Mouse (Mus musculus): ENCODE data around the gene Ltbp3. TPM values are rescaled to one million over a fixed set of nuclear protein-coding genes. Genes with fewer than 3 reads are reported as not detected.

The Ltbp3 gene
- polyA plus RNA-seq, 1 experiment, result 136 TPM

GRCm38 (mm10) chr19:5745756-5746710 lies 5.3 kb downstream of the Ltbp3 start:
- H3K4me1 ChIP-seq (ENCODE audit: control insufficient read depth, insufficient read depth, low read length), result peaks cover 32% of the 10 kb centered on the region
- no peak overlapping the region for H3K4me3 ChIP-seq (ENCODE audit: insufficient read depth, low read length)
- TF ChIP-seq POLR2A (IDR thresholded peaks at IDR 0.05; ENCODE audit: low read depth, low read length) (no peak), CTCF (IDR thresholded peaks at IDR 0.05; ENCODE audit: borderline replicate concordance, insufficient read depth, low read length) (no peak)
- H3K27ac ChIP-seq (ENCODE audit: insufficient read depth, low read length), result no peak overlapping the region

- TF ChIP-seq POLR2A (IDR thresholded peaks at IDR 0.05; ENCODE audit: low read depth, low read length), result no peak
- no peak for TF ChIP-seq CTCF (IDR thresholded peaks at IDR 0.05; ENCODE audit: borderline replicate concordance, insufficient read depth, low read length)
- Histone ChIP-seq H3K4me3 (ENCODE audit: insufficient read depth, low read length) (no peak overlapping the region), H3K27ac (ENCODE audit: insufficient read depth, low read length) (no peak overlapping the region), H3K4me1 (ENCODE audit: control insufficient read depth, insufficient read depth, low read length) (peaks cover 32% of the 10 kb centered on the region)
Observed at GRCm38 (mm10) chr19:5746907-5747363, 6.2 kb downstream of the Ltbp3 start.

GRCm38 (mm10) chr19:5749476-5749875 lies 8.8 kb downstream of the Ltbp3 start:
- H3K4me3 ChIP-seq (ENCODE audit: insufficient read depth, low read length), result no peak overlapping the region
- H3K4me1 ChIP-seq (ENCODE audit: control insufficient read depth, insufficient read depth, low read length), result peaks cover 23% of the 10 kb centered on the region
- 0 out of 2 replicates have a peak overlapping the region, but pooled peaks have one; percentile 21 for H3K27ac ChIP-seq (ENCODE audit: insufficient read depth, low read length)
- TF ChIP-seq CTCF (IDR thresholded peaks at IDR 0.05; ENCODE audit: borderline replicate concordance, insufficient read depth, low read length) (no peak), POLR2A (IDR thresholded peaks at IDR 0.05; ENCODE audit: low read depth, low read length) (no peak)

- no peak for TF ChIP-seq CTCF (IDR thresholded peaks at IDR 0.05; ENCODE audit: borderline replicate concordance, insufficient read depth, low read length)
- H3K27ac ChIP-seq (ENCODE audit: insufficient read depth, low read length), result no peak overlapping the region
- H3K4me1 ChIP-seq (ENCODE audit: control insufficient read depth, insufficient read depth, low read length), result peaks cover 19% of the 10 kb centered on the region
- no peak overlapping the region for H3K4me3 ChIP-seq (ENCODE audit: insufficient read depth, low read length)
Observed at GRCm38 (mm10) chr19:5750951-5751350, 10.2 kb downstream of the Ltbp3 start.

DNA sequence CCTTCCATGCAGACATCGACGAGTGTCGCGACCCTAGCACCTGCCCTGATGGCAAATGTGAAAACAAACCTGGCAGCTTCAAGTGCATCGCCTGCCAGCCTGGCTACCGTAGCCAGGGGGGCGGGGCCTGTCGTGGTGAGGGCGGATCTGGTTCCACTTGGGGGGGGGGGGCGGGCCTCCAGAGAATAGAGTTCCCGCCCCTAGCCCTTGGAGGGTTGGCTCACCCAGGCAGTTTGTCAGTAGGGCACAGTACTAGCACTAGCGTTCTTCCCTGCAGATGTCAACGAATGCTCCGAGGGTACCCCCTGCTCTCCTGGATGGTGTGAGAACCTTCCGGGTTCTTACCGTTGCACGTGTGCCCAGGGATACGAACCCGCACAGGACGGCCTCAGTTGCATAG lies 11.0 kb downstream of the Ltbp3 start:
- TF ChIP-seq CTCF (IDR thresholded peaks at IDR 0.05; ENCODE audit: borderline replicate concordance, insufficient read depth, low read length) (no peak), POLR2A (IDR thresholded peaks at IDR 0.05; ENCODE audit: low read depth, low read length) (no peak)
- H3K4me3 ChIP-seq (ENCODE audit: insufficient read depth, low read length), result no peak overlapping the region

GRCm38 (mm10) chr19:5756321-5756985 lies 15.7 kb downstream of the Ltbp3 start:
- Histone ChIP-seq H3K4me3 (ENCODE audit: insufficient read depth, low read length) (no peak overlapping the region), H3K4me1 (ENCODE audit: control insufficient read depth, insufficient read depth, low read length) (no peaks in the 10 kb centered on the region), H3K27ac (ENCODE audit: insufficient read depth, low read length) (no peak overlapping the region)
- TF ChIP-seq CTCF (IDR thresholded peaks at IDR 0.05; ENCODE audit: borderline replicate concordance, insufficient read depth, low read length) (no peak), POLR2A (IDR thresholded peaks at IDR 0.05; ENCODE audit: low read depth, low read length) (no peak)

More for the DNA sequence above, 11.0 kb downstream of the Ltbp3 start:
- H3K4me1 ChIP-seq (ENCODE audit: control insufficient read depth, insufficient read depth, low read length), result peaks cover 16% of the 10 kb centered on the region
- no peak overlapping the region for H3K27ac ChIP-seq (ENCODE audit: insufficient read depth, low read length)

DNA sequence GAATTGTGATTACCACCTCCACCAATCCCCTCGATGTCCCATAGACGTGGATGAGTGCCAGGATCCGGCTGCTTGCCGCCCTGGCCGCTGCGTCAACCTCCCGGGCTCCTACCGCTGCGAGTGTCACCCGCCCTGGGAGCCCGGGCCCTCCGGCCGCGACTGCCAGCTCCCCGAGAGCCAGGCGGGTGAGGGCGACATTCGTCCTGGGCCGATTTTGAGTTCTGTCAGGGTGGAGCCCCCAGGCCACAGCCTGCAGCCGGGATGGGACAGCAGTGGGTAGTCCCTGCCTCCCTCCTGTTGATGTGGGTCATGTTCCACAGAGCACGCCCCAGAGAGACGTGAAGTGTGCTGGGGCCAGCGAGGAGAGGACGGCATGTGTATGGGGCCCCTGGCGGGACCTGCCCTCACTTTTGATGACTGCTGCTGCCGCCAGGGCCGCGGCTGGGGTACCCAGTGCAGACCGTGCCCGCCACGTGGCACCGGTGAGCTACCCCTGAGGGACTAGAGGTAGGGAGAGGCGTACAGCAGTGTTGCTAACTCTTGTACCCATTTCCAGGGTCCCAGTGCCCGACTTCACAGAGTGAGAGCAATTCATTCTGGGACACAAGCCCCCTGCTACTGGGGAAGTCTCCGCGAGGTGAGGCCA lies 16.4 kb downstream of the Ltbp3 start:
- no peak overlapping the region for H3K4me3 ChIP-seq (ENCODE audit: insufficient read depth, low read length)
- TF ChIP-seq POLR2A (IDR thresholded peaks at IDR 0.05; ENCODE audit: low read depth, low read length), result no peak
- TF ChIP-seq CTCF (IDR thresholded peaks at IDR 0.05; ENCODE audit: borderline replicate concordance, insufficient read depth, low read length), result no peak
- no peaks in the 10 kb centered on the region for H3K4me1 ChIP-seq (ENCODE audit: control insufficient read depth, insufficient read depth, low read length)
- no peak overlapping the region for H3K27ac ChIP-seq (ENCODE audit: insufficient read depth, low read length)

GRCm38 (mm10) chr19:5758878-5759403 lies 18.2 kb downstream of the Ltbp3 start:
- Histone ChIP-seq H3K4me3 (ENCODE audit: insufficient read depth, low read length) (no peak overlapping the region), H3K27ac (ENCODE audit: insufficient read depth, low read length) (no peak overlapping the region), H3K4me1 (ENCODE audit: control insufficient read depth, insufficient read depth, low read length) (no peaks in the 10 kb centered on the region)
- no peak for TF ChIP-seq CTCF (IDR thresholded peaks at IDR 0.05; ENCODE audit: borderline replicate concordance, insufficient read depth, low read length)
- TF ChIP-seq POLR2A (IDR thresholded peaks at IDR 0.05; ENCODE audit: low read depth, low read length), result no peak

DNA sequence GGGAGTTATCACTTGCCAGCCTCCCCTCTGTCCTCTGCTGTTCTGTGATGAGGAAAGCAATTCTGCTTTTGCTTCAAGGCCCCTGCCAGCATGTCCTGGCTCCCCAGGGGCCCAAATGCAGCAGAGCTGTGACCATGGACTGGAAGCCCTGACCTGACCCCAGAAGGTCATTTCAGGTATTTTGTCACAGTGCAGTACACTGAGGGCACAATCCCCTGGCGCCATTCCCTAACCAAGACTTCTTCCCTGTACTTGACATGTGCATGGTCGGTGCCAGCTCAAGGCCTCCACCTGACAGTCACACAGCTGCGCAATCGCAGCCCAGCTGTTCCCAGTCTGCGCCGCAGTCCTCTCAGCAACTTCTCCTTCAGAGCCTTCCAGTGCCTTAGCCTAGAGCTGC lies 22.5 kb downstream of the Ltbp3 start:
- no peak overlapping the region for H3K4me3 ChIP-seq (ENCODE audit: insufficient read depth, low read length)
- TF ChIP-seq POLR2A (IDR thresholded peaks at IDR 0.05; ENCODE audit: low read depth, low read length) (no peak), CTCF (IDR thresholded peaks at IDR 0.05; ENCODE audit: borderline replicate concordance, insufficient read depth, low read length) (no peak)
- no peak overlapping the region for H3K27ac ChIP-seq (ENCODE audit: insufficient read depth, low read length)
- no peaks in the 10 kb centered on the region for H3K4me1 ChIP-seq (ENCODE audit: control insufficient read depth, insufficient read depth, low read length)

Data from embryonic fibroblast, embryonic 13.5 days (primary cell).